Mouse (Mus musculus): ENCODE measurements around the gene Ttc21b. TPM values are rescaled to one million over a fixed set of nuclear protein-coding genes. Genes with fewer than 3 reads are reported as not detected.

Ttc21b gene
- polyA plus RNA-seq, 1 experiment from 2014 or later: 7.1 TPM

- no peak for ATAC-seq (replicated peaks; ENCODE audit: extremely low read depth, insufficient read depth, low FRiP score)
- H3K4me2 ChIP-seq (ENCODE audit: low read depth, low read length): no peak overlapping the region
- H3K27me3 ChIP-seq (ENCODE audit: control insufficient read depth, insufficient read depth, low read length): no peaks in the 10 kb centered on the region
- H3K27ac ChIP-seq (ENCODE audit: low read length): no peak overlapping the region
- no peak overlapping the region for H3K9ac ChIP-seq (ENCODE audit: low read length)
- H3K4me3 ChIP-seq (ENCODE audit: low read length): no peak overlapping the region
- WGBS: 83% methylated on average over 5 of the region's 5 CpGs
- H3K4me1 ChIP-seq (ENCODE audit: control insufficient read depth, insufficient read depth, low read length): no peaks in the 10 kb centered on the region
- no peaks in the 10 kb centered on the region for H3K36me3 ChIP-seq (ENCODE audit: control insufficient read depth, insufficient read depth)
- H3K9me3 ChIP-seq (replicated peaks; ENCODE audit: control insufficient read depth, low read length): no peaks in the 10 kb centered on the region
Measured at GRCm38 (mm10) chr2:66178848-66179215, 77.6 kb downstream of the Ttc21b start.

- no peak overlapping the region for H3K4me2 ChIP-seq (ENCODE audit: low read depth, low read length)
- no peaks in the 10 kb centered on the region for H3K4me1 ChIP-seq (ENCODE audit: control insufficient read depth, insufficient read depth, low read length)
- no peak for ATAC-seq (replicated peaks; ENCODE audit: extremely low read depth, insufficient read depth, low FRiP score)
- 74% methylated on average over 9 of the region's 9 CpGs for WGBS
- no peak overlapping the region for H3K9ac ChIP-seq (ENCODE audit: low read length)
- H3K27me3 ChIP-seq (ENCODE audit: control insufficient read depth, insufficient read depth, low read length): no peaks in the 10 kb centered on the region
- H3K9me3 ChIP-seq (replicated peaks; ENCODE audit: control insufficient read depth, low read length): no peaks in the 10 kb centered on the region
- no peak overlapping the region for H3K4me3 ChIP-seq (ENCODE audit: low read length)
- H3K36me3 ChIP-seq (ENCODE audit: control insufficient read depth, insufficient read depth): no peaks in the 10 kb centered on the region
- no peak overlapping the region for H3K27ac ChIP-seq (ENCODE audit: low read length)
Measured at GRCm38 (mm10) chr2:66177886-66178847, 78.2 kb downstream of the Ttc21b start.

- H3K4me3 ChIP-seq (ENCODE audit: low read length): no peak overlapping the region
- H3K4me1 ChIP-seq (ENCODE audit: control insufficient read depth, insufficient read depth, low read length): no peaks in the 10 kb centered on the region
- no peaks in the 10 kb centered on the region for H3K9me3 ChIP-seq (replicated peaks; ENCODE audit: control insufficient read depth, low read length)
- H3K4me2 ChIP-seq (ENCODE audit: low read depth, low read length): no peak overlapping the region
- WGBS: 74% methylated on average over 7 of the region's 7 CpGs
- H3K36me3 ChIP-seq (ENCODE audit: control insufficient read depth, insufficient read depth): no peaks in the 10 kb centered on the region
- H3K9ac ChIP-seq (ENCODE audit: low read length): no peak overlapping the region
- H3K27ac ChIP-seq (ENCODE audit: low read length): no peak overlapping the region
- H3K27me3 ChIP-seq (ENCODE audit: control insufficient read depth, insufficient read depth, low read length): no peaks in the 10 kb centered on the region
- ATAC-seq (replicated peaks; ENCODE audit: extremely low read depth, insufficient read depth, low FRiP score): no peak
Measured at GRCm38 (mm10) chr2:66177017-66177416, 79.4 kb downstream of the Ttc21b start.

- no peak for ATAC-seq (replicated peaks; ENCODE audit: extremely low read depth, insufficient read depth, low FRiP score)
- H3K9me3 ChIP-seq (replicated peaks; ENCODE audit: control insufficient read depth, low read length): no peaks in the 10 kb centered on the region
- no peak overlapping the region for H3K9ac ChIP-seq (ENCODE audit: low read length)
- no peaks in the 10 kb centered on the region for H3K4me1 ChIP-seq (ENCODE audit: control insufficient read depth, insufficient read depth, low read length)
- H3K27ac ChIP-seq (ENCODE audit: low read length): no peak overlapping the region
- no peaks in the 10 kb centered on the region for H3K27me3 ChIP-seq (ENCODE audit: control insufficient read depth, insufficient read depth, low read length)
- 74% methylated on average over 5 of the region's 5 CpGs for WGBS
- H3K36me3 ChIP-seq (ENCODE audit: control insufficient read depth, insufficient read depth): no peaks in the 10 kb centered on the region
- no peak overlapping the region for H3K4me2 ChIP-seq (ENCODE audit: low read depth, low read length)
- H3K4me3 ChIP-seq (ENCODE audit: low read length): no peak overlapping the region
Measured at GRCm38 (mm10) chr2:66173134-66173533, 83.3 kb downstream of the Ttc21b start.

- Histone ChIP-seq H3K27me3 (ENCODE audit: control insufficient read depth, insufficient read depth, low read length) (no peaks in the 10 kb centered on the region), H3K4me1 (ENCODE audit: control insufficient read depth, insufficient read depth, low read length) (no peaks in the 10 kb centered on the region), H3K9me3 (replicated peaks; ENCODE audit: control insufficient read depth, low read length) (no peaks in the 10 kb centered on the region), H3K27ac (ENCODE audit: low read length) (no peak overlapping the region), H3K36me3 (ENCODE audit: control insufficient read depth, insufficient read depth) (no peaks in the 10 kb centered on the region), H3K4me2 (ENCODE audit: low read depth, low read length) (no peak overlapping the region), H3K9ac (ENCODE audit: low read length) (no peak overlapping the region), H3K4me3 (ENCODE audit: low read length) (no peak overlapping the region)
- no peak for ATAC-seq (replicated peaks; ENCODE audit: extremely low read depth, insufficient read depth, low FRiP score)
- WGBS: 82% methylated on average over 3 of the region's 3 CpGs
Measured at GRCm38 (mm10) chr2:66171643-66172042, 84.8 kb downstream of the Ttc21b start.

- H3K4me2 ChIP-seq (ENCODE audit: low read depth, low read length): no peak overlapping the region
- H3K36me3 ChIP-seq (ENCODE audit: control insufficient read depth, insufficient read depth): no peaks in the 10 kb centered on the region
- no peak overlapping the region for H3K4me3 ChIP-seq (ENCODE audit: low read length)
- no peak overlapping the region for H3K27ac ChIP-seq (ENCODE audit: low read length)
- H3K9ac ChIP-seq (ENCODE audit: low read length): no peak overlapping the region
- no peak for ATAC-seq (replicated peaks; ENCODE audit: extremely low read depth, insufficient read depth, low FRiP score)
- no peaks in the 10 kb centered on the region for H3K9me3 ChIP-seq (replicated peaks; ENCODE audit: control insufficient read depth, low read length)
- no peaks in the 10 kb centered on the region for H3K4me1 ChIP-seq (ENCODE audit: control insufficient read depth, insufficient read depth, low read length)
- 33% methylated on average over 11 of the region's 11 CpGs for WGBS
- no peaks in the 10 kb centered on the region for H3K27me3 ChIP-seq (ENCODE audit: control insufficient read depth, insufficient read depth, low read length)
Measured at GRCm38 (mm10) chr2:66170721-66171120, 85.7 kb downstream of the Ttc21b start.

GRCm38 (mm10) chr2:66165025-66165424, 91.4 kb downstream of the Ttc21b start:
- Histone ChIP-seq H3K27me3 (ENCODE audit: control insufficient read depth, insufficient read depth, low read length) (no peaks in the 10 kb centered on the region), H3K4me3 (ENCODE audit: low read length) (no peak overlapping the region), H3K4me2 (ENCODE audit: low read depth, low read length) (no peak overlapping the region), H3K36me3 (ENCODE audit: control insufficient read depth, insufficient read depth) (no peaks in the 10 kb centered on the region), H3K9me3 (replicated peaks; ENCODE audit: control insufficient read depth, low read length) (no peaks in the 10 kb centered on the region), H3K9ac (ENCODE audit: low read length) (no peak overlapping the region), H3K27ac (ENCODE audit: low read length) (no peak overlapping the region), H3K4me1 (ENCODE audit: control insufficient read depth, insufficient read depth, low read length) (no peaks in the 10 kb centered on the region)
- 88% methylated on average over 8 of the region's 8 CpGs for WGBS
- no peak for ATAC-seq (replicated peaks; ENCODE audit: extremely low read depth, insufficient read depth, low FRiP score)

GRCm38 (mm10) chr2:66158140-66158915, 98.1 kb downstream of the Ttc21b start:
- no peaks in the 10 kb centered on the region for H3K4me1 ChIP-seq (ENCODE audit: control insufficient read depth, insufficient read depth, low read length)
- H3K9me3 ChIP-seq (replicated peaks; ENCODE audit: control insufficient read depth, low read length): no peaks in the 10 kb centered on the region
- no peaks in the 10 kb centered on the region for H3K27me3 ChIP-seq (ENCODE audit: control insufficient read depth, insufficient read depth, low read length)
- no peak overlapping the region for H3K9ac ChIP-seq (ENCODE audit: low read length)
- H3K27ac ChIP-seq (ENCODE audit: low read length): no peak overlapping the region
- no peak overlapping the region for H3K4me3 ChIP-seq (ENCODE audit: low read length)
- 54% methylated on average over 7 of the region's 7 CpGs for WGBS
- ATAC-seq (replicated peaks; ENCODE audit: extremely low read depth, insufficient read depth, low FRiP score): no peak
- no peak overlapping the region for H3K4me2 ChIP-seq (ENCODE audit: low read depth, low read length)
- no peaks in the 10 kb centered on the region for H3K36me3 ChIP-seq (ENCODE audit: control insufficient read depth, insufficient read depth)

- Histone ChIP-seq H3K4me1 (ENCODE audit: control insufficient read depth, insufficient read depth, low read length) (no peaks in the 10 kb centered on the region), H3K9me3 (replicated peaks; ENCODE audit: control insufficient read depth, low read length) (no peaks in the 10 kb centered on the region), H3K4me3 (ENCODE audit: low read length) (no peak overlapping the region), H3K27ac (ENCODE audit: low read length) (no peak overlapping the region), H3K27me3 (ENCODE audit: control insufficient read depth, insufficient read depth, low read length) (no peaks in the 10 kb centered on the region), H3K4me2 (ENCODE audit: low read depth, low read length) (no peak overlapping the region), H3K9ac (ENCODE audit: low read length) (no peak overlapping the region), H3K36me3 (ENCODE audit: control insufficient read depth, insufficient read depth) (no peaks in the 10 kb centered on the region)
- WGBS: 68% methylated on average over 2 of the region's 2 CpGs
- ATAC-seq (replicated peaks; ENCODE audit: extremely low read depth, insufficient read depth, low FRiP score): no peak
Measured at GRCm38 (mm10) chr2:66151436-66151835, 105.0 kb downstream of the Ttc21b start.

Measured in heart, embryonic 16.5 days (tissue).